Mouse (Mus musculus): Measurements from ENCODE around the gene Mrpl33. TPM values are rescaled to one million over a fixed set of nuclear protein-coding genes. Genes with fewer than 3 reads are reported as not detected.
A peak's percentile ranks its signal among the peaks of the same experiment; 100 is the strongest.

The Mrpl33 gene
- polyA plus RNA-seq, 1 experiment from 2014 or later: 246 TPM

GRCm38 (mm10) chr5:31693191-31693590 is 96.5 kb downstream of the Mrpl33 start:
- H3K9me3 ChIP-seq (replicated peaks; ENCODE audit: control insufficient read depth, low read length): no peaks in the 10 kb centered on the region
- H3K4me2 ChIP-seq (ENCODE audit: low read depth, low read length): no peak overlapping the region

GRCm38 (mm10) chr5:31696971-31697643 is 100.4 kb downstream of the Mrpl33 start, which contains the start of gene Rbks:
Gene Rbks (minus strand): TSS chr5:31697627.
- peak within 1 kb of the TSS; percentile 47 for H3K27ac ChIP-seq (replicated peaks; ENCODE audit: low read depth, low read length)
- H3K4me3 ChIP-seq (ENCODE audit: low read depth, low read length): peak within 1 kb of the TSS; percentile 76
- no peaks in the 10 kb centered on the region for H3K27me3 ChIP-seq (ENCODE audit: control insufficient read depth, insufficient read depth, low read length)
- H3K9ac ChIP-seq (replicated peaks; ENCODE audit: low read length): peak within 1 kb of the TSS; percentile 77
- H3K4me2 ChIP-seq (ENCODE audit: low read depth, low read length): peak within 1 kb of the TSS; percentile 57
- H3K4me1 ChIP-seq (ENCODE audit: control insufficient read depth, insufficient read depth, low read length): 0 out of 2 replicates have a peak, but pooled peaks cover 2% of the 10 kb centered on the region
- DNase-seq (ENCODE audit: low spot score): no peak
- ATAC-seq (replicated peaks; ENCODE audit: insufficient number of reproducible peaks, low FRiP score, low TSS enrichment, low read depth): no peak; the same call in none of the 2 replicates
- no peaks in the 10 kb centered on the region for H3K36me3 ChIP-seq (replicated peaks; ENCODE audit: control insufficient read depth, insufficient read depth, low read depth, low read length)
- no peaks in the 10 kb centered on the region for H3K9me3 ChIP-seq (replicated peaks; ENCODE audit: control insufficient read depth, low read length)
- WGBS: 7% methylated on average over 18 of the region's 18 CpGs

More at GRCm38 (mm10) chr5:31693191-31693590, 96.5 kb downstream of the Mrpl33 start:
- no peak for ATAC-seq (replicated peaks; ENCODE audit: insufficient number of reproducible peaks, low FRiP score, low TSS enrichment, low read depth)
- no peaks in the 10 kb centered on the region for H3K27me3 ChIP-seq (ENCODE audit: control insufficient read depth, insufficient read depth, low read length)
- no peak overlapping the region for H3K4me3 ChIP-seq (ENCODE audit: low read depth, low read length)
- no peak overlapping the region for H3K27ac ChIP-seq (replicated peaks; ENCODE audit: low read depth, low read length)
- no peak overlapping the region for H3K9ac ChIP-seq (replicated peaks; ENCODE audit: low read length)
- H3K36me3 ChIP-seq (replicated peaks; ENCODE audit: control insufficient read depth, insufficient read depth, low read depth, low read length): no peaks in the 10 kb centered on the region
- no peak for DNase-seq (ENCODE audit: low spot score)
- H3K4me1 ChIP-seq (ENCODE audit: control insufficient read depth, insufficient read depth, low read length): 0 out of 2 replicates have a peak, but pooled peaks cover 2% of the 10 kb centered on the region

GRCm38 (mm10) chr5:31697644-31698296 is 101.0 kb downstream of the Mrpl33 start, which contains the start of gene Babam2:
Gene Babam2 (plus strand): TSS chr5:31697684.
- H3K4me3 ChIP-seq (ENCODE audit: low read depth, low read length): peak within 1 kb of the TSS; percentile 76
- H3K9me3 ChIP-seq (replicated peaks; ENCODE audit: control insufficient read depth, low read length): no peaks in the 10 kb centered on the region
- ATAC-seq (replicated peaks; ENCODE audit: insufficient number of reproducible peaks, low FRiP score, low TSS enrichment, low read depth): peak; percentile 95
- no peaks in the 10 kb centered on the region for H3K27me3 ChIP-seq (ENCODE audit: control insufficient read depth, insufficient read depth, low read length)
- under 1% methylated on average over 69 of the region's 71 CpGs for WGBS
- peak within 1 kb of the TSS; percentile 47 for H3K27ac ChIP-seq (replicated peaks; ENCODE audit: low read depth, low read length)
- DNase-seq (ENCODE audit: low spot score): peak; percentile 91
- peak within 1 kb of the TSS; percentile 57 for H3K4me2 ChIP-seq (ENCODE audit: low read depth, low read length)
- peak within 1 kb of the TSS; percentile 77 for H3K9ac ChIP-seq (replicated peaks; ENCODE audit: low read length)
- no peaks in the 10 kb centered on the region for H3K36me3 ChIP-seq (replicated peaks; ENCODE audit: control insufficient read depth, insufficient read depth, low read depth, low read length)
- H3K4me1 ChIP-seq (ENCODE audit: control insufficient read depth, insufficient read depth, low read length): 0 out of 2 replicates have a peak, but pooled peaks cover 2% of the 10 kb centered on the region

- WGBS: 5% methylated on average over 16 of the region's 16 CpGs
- DNase-seq (ENCODE audit: low spot score) (peak; percentile 83), ATAC-seq (replicated peaks; ENCODE audit: insufficient number of reproducible peaks, low FRiP score, low TSS enrichment, low read depth) (peak; percentile 50)
- Histone ChIP-seq H3K4me2 (ENCODE audit: low read depth, low read length) (peak overlapping the region; percentile 57), H3K9ac (replicated peaks; ENCODE audit: low read length) (peak overlapping the region; percentile 77), H3K4me3 (ENCODE audit: low read depth, low read length) (peak overlapping the region; percentile 76), H3K27me3 (ENCODE audit: control insufficient read depth, insufficient read depth, low read length) (no peaks in the 10 kb centered on the region), H3K36me3 (replicated peaks; ENCODE audit: control insufficient read depth, insufficient read depth, low read depth, low read length) (no peaks in the 10 kb centered on the region), H3K9me3 (replicated peaks; ENCODE audit: control insufficient read depth, low read length) (no peaks in the 10 kb centered on the region), H3K27ac (replicated peaks; ENCODE audit: low read depth, low read length) (0 out of 2 replicates have a peak overlapping the region, but pooled peaks have one; percentile 47), H3K4me1 (ENCODE audit: control insufficient read depth, insufficient read depth, low read length) (0 out of 2 replicates have a peak, but pooled peaks cover 2% of the 10 kb centered on the region)
These were observed 101.6 kb downstream of the Mrpl33 start for GRCm38 (mm10) chr5:31698297-31698726.

- no peaks in the 10 kb centered on the region for H3K36me3 ChIP-seq (replicated peaks; ENCODE audit: control insufficient read depth, insufficient read depth, low read depth, low read length)
- no peaks in the 10 kb centered on the region for H3K9me3 ChIP-seq (replicated peaks; ENCODE audit: control insufficient read depth, low read length)
- H3K27ac ChIP-seq (replicated peaks; ENCODE audit: low read depth, low read length): no peak overlapping the region
- H3K4me3 ChIP-seq (ENCODE audit: low read depth, low read length): no peak overlapping the region
- DNase-seq (ENCODE audit: low spot score): no peak
- 0 out of 2 replicates have a peak, but pooled peaks cover 2% of the 10 kb centered on the region for H3K4me1 ChIP-seq (ENCODE audit: control insufficient read depth, insufficient read depth, low read length)
- WGBS: 58% methylated on average over 4 of the region's 4 CpGs
- no peak overlapping the region for H3K4me2 ChIP-seq (ENCODE audit: low read depth, low read length)
- ATAC-seq (replicated peaks; ENCODE audit: insufficient number of reproducible peaks, low FRiP score, low TSS enrichment, low read depth): no peak
- H3K9ac ChIP-seq (replicated peaks; ENCODE audit: low read length): no peak overlapping the region
- H3K27me3 ChIP-seq (ENCODE audit: control insufficient read depth, insufficient read depth, low read length): no peaks in the 10 kb centered on the region
These were observed 102.2 kb downstream of the Mrpl33 start for GRCm38 (mm10) chr5:31698931-31699330.

- H3K27ac ChIP-seq (replicated peaks; ENCODE audit: low read depth, low read length): no peak overlapping the region
- H3K27me3 ChIP-seq (ENCODE audit: control insufficient read depth, insufficient read depth, low read length): no peaks in the 10 kb centered on the region
- no peak overlapping the region for H3K4me3 ChIP-seq (ENCODE audit: low read depth, low read length)
- no peak overlapping the region for H3K4me2 ChIP-seq (ENCODE audit: low read depth, low read length)
- no peaks in the 10 kb centered on the region for H3K36me3 ChIP-seq (replicated peaks; ENCODE audit: control insufficient read depth, insufficient read depth, low read depth, low read length)
- no peak for DNase-seq (ENCODE audit: low spot score)
- 0 out of 2 replicates have a peak, but pooled peaks cover 2% of the 10 kb centered on the region for H3K4me1 ChIP-seq (ENCODE audit: control insufficient read depth, insufficient read depth, low read length)
- H3K9ac ChIP-seq (replicated peaks; ENCODE audit: low read length): no peak overlapping the region
- H3K9me3 ChIP-seq (replicated peaks; ENCODE audit: control insufficient read depth, low read length): no peaks in the 10 kb centered on the region
- no peak for ATAC-seq (replicated peaks; ENCODE audit: insufficient number of reproducible peaks, low FRiP score, low TSS enrichment, low read depth)
These were observed 102.7 kb downstream of the Mrpl33 start for GRCm38 (mm10) chr5:31699397-31699796.

- H3K4me2 ChIP-seq (ENCODE audit: low read depth, low read length): no peak overlapping the region
- H3K27ac ChIP-seq (replicated peaks; ENCODE audit: low read depth, low read length): no peak overlapping the region
- WGBS: 83% methylated on average over 5 of the region's 5 CpGs
- no peaks in the 10 kb centered on the region for H3K27me3 ChIP-seq (ENCODE audit: control insufficient read depth, insufficient read depth, low read length)
- H3K4me3 ChIP-seq (ENCODE audit: low read depth, low read length): no peak overlapping the region
- H3K9ac ChIP-seq (replicated peaks; ENCODE audit: low read length): no peak overlapping the region
- H3K36me3 ChIP-seq (replicated peaks; ENCODE audit: control insufficient read depth, insufficient read depth, low read depth, low read length): no peaks in the 10 kb centered on the region
- DNase-seq (ENCODE audit: low spot score): no peak
- H3K4me1 ChIP-seq (ENCODE audit: control insufficient read depth, insufficient read depth, low read length): no peaks in the 10 kb centered on the region
- ATAC-seq (replicated peaks; ENCODE audit: insufficient number of reproducible peaks, low FRiP score, low TSS enrichment, low read depth): no peak
- no peaks in the 10 kb centered on the region for H3K9me3 ChIP-seq (replicated peaks; ENCODE audit: control insufficient read depth, low read length)
These were observed 108.2 kb downstream of the Mrpl33 start for GRCm38 (mm10) chr5:31704971-31705370.

- no peak overlapping the region for H3K4me2 ChIP-seq (ENCODE audit: low read depth, low read length)
- H3K36me3 ChIP-seq (replicated peaks; ENCODE audit: control insufficient read depth, insufficient read depth, low read depth, low read length): no peaks in the 10 kb centered on the region
- ATAC-seq (replicated peaks; ENCODE audit: insufficient number of reproducible peaks, low FRiP score, low TSS enrichment, low read depth): no peak
- no peaks in the 10 kb centered on the region for H3K4me1 ChIP-seq (ENCODE audit: control insufficient read depth, insufficient read depth, low read length)
- no peak for DNase-seq (ENCODE audit: low spot score)
- 81% methylated on average over 4 of the region's 4 CpGs for WGBS
- H3K4me3 ChIP-seq (ENCODE audit: low read depth, low read length): no peak overlapping the region
- no peak overlapping the region for H3K27ac ChIP-seq (replicated peaks; ENCODE audit: low read depth, low read length)
- H3K9ac ChIP-seq (replicated peaks; ENCODE audit: low read length): no peak overlapping the region
- no peaks in the 10 kb centered on the region for H3K9me3 ChIP-seq (replicated peaks; ENCODE audit: control insufficient read depth, low read length)
- H3K27me3 ChIP-seq (ENCODE audit: control insufficient read depth, insufficient read depth, low read length): no peaks in the 10 kb centered on the region
These were observed 110.1 kb downstream of the Mrpl33 start for GRCm38 (mm10) chr5:31706826-31707225.
